Mouse (Mus musculus) heart, adult 2 months (tissue): ENCODE data around the gene Acbd6.

ENCODE experiments used
- CTCF ChIP-seq: fragments of 200-600 bp; IDR thresholded peaks from 2 replicates; pipeline ENCODE4 v1.8.1; 2022; ENCODE audit warnings: antibody characterized with exemption, mild to moderate bottlenecking, moderate library complexity
- EP300 ChIP-seq: fragments of 200-500 bp; IDR thresholded peaks from 2 replicates; pipeline ENCODE4 v1.6.1; 2011; ENCODE audit warnings: low read depth, low read length, control low read depth; ENCODE audit not compliant: insufficient read depth
- POLR2A ChIP-seq: fragments of 200-500 bp; IDR thresholded peaks from 2 replicates; pipeline ENCODE4 v1.6.1; 2011; ENCODE audit warnings: mild to moderate bottlenecking, low read depth, low read length, control low read depth; ENCODE audit not compliant: insufficient read depth

- no peak for TF ChIP-seq CTCF
- TF ChIP-seq POLR2A, result no peak
- TF ChIP-seq EP300, result no peak
Observed at GRCm38 (mm10) chr1:155517060-155517459, 40.9 kb upstream of the Acbd6 start.
